Mouse (Mus musculus): ENCODE measurements at regions not wholly inside any gene's neighbourhood (a gene's known extent, or its start where the extent isn't known, plus 50 kb on each side); places are given as distances from the start of the nearest gene placed in this dataset.

DNA sequence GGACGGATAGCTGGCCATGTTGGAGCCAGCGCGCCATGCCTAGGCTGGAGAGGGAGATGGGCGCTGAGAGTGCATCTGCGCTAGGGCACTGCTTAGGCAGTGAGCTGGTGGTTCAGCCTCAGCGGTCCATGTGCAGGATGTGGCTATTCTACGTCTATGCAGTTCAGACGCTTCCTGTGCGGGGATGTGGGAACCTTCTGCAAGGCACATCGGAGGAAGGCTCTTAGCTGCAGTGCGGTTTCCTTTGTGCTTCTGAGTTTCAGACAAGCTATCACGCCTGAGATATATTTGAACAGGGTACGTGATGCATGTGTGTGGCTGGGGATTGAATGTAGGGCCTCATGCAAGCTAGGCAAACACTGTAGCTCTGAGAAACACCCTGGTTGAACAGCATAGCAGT lies 54.4 kb upstream of the Lrpprc start:
- Histone ChIP-seq H3K27ac (ENCODE audit: control insufficient read depth, insufficient read depth, low read depth, low read length) (no peak overlapping the region), H3K4me1 (ENCODE audit: control insufficient read depth, insufficient read depth, low read length) (no peaks in the 10 kb centered on the region), H3K27me3 (ENCODE audit: control insufficient read depth, insufficient read depth, low read length) (no peaks in the 10 kb centered on the region), H3K4me3 (ENCODE audit: control insufficient read depth, low read depth, low read length) (no peak overlapping the region), H3K36me3 (ENCODE audit: control insufficient read depth, insufficient read depth, low read length) (no peaks in the 10 kb centered on the region)
- TF ChIP-seq CTCF (IDR thresholded peaks at IDR 0.05; ENCODE audit: control insufficient read depth, insufficient read depth, insufficient replicate concordance, low read depth, low read length) = no peak
- TF ChIP-seq POLR2A (IDR thresholded peaks at IDR 0.05; ENCODE audit: control insufficient read depth, low read depth, low read length) = no peak

- Histone ChIP-seq H3K27ac (ENCODE audit: control insufficient read depth, insufficient read depth, low read depth, low read length) (no peak overlapping the region), H3K4me1 (ENCODE audit: control insufficient read depth, insufficient read depth, low read length) (no peaks in the 10 kb centered on the region), H3K4me3 (ENCODE audit: control insufficient read depth, low read depth, low read length) (no peak overlapping the region), H3K27me3 (ENCODE audit: control insufficient read depth, insufficient read depth, low read length) (no peaks in the 10 kb centered on the region), H3K36me3 (ENCODE audit: control insufficient read depth, insufficient read depth, low read length) (no peaks in the 10 kb centered on the region)
- TF ChIP-seq CTCF (IDR thresholded peaks at IDR 0.05; ENCODE audit: control insufficient read depth, insufficient read depth, insufficient replicate concordance, low read depth, low read length) = no peak
- no peak for TF ChIP-seq POLR2A (IDR thresholded peaks at IDR 0.05; ENCODE audit: control insufficient read depth, low read depth, low read length)
These were observed 55.6 kb upstream of the Lrpprc start for GRCm38 (mm10) chr17:84846141-84846540.

DNA sequence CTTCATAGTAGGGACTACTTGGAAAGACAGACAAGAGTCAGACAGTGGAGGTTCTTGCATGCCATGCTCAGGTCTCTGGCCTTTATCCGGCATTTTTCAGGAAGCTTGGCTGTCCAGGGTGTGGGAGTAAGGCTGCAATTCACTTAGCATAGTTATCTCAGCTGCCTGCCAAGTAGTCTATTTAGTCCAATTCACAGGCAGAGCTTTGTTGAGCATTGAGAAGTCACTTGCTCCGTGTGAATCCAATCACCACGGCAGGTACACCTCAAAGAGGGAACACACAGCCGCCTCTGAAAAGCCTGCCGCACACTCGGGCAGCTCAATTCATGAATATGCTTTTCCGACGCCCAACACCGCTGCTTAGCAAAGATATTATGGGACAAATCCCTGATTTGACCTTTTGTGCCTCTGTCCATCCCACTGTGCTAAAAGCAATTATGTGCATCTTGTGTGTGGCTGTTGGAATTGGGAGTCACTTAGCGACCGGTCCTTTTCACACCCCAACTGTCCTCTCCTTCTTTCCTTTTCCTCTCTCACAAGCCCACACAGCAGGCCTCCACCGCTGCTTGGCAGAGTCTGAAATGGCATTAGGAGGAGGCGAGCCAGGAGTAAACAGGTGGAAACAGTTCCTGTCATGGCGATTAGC lies 57.9 kb upstream of the Lrpprc start:
- H3K27ac ChIP-seq (ENCODE audit: control insufficient read depth, insufficient read depth, low read depth, low read length) = no peak overlapping the region
- no peak for TF ChIP-seq POLR2A (IDR thresholded peaks at IDR 0.05; ENCODE audit: control insufficient read depth, low read depth, low read length)
- no peak for TF ChIP-seq CTCF (IDR thresholded peaks at IDR 0.05; ENCODE audit: control insufficient read depth, insufficient read depth, insufficient replicate concordance, low read depth, low read length)
- H3K27me3 ChIP-seq (ENCODE audit: control insufficient read depth, insufficient read depth, low read length) = no peaks in the 10 kb centered on the region
- peaks cover 3% of the 10 kb centered on the region for H3K4me1 ChIP-seq (ENCODE audit: control insufficient read depth, insufficient read depth, low read length)
- H3K36me3 ChIP-seq (ENCODE audit: control insufficient read depth, insufficient read depth, low read length) = no peaks in the 10 kb centered on the region
- H3K4me3 ChIP-seq (ENCODE audit: control insufficient read depth, low read depth, low read length) = no peak overlapping the region

DNA sequence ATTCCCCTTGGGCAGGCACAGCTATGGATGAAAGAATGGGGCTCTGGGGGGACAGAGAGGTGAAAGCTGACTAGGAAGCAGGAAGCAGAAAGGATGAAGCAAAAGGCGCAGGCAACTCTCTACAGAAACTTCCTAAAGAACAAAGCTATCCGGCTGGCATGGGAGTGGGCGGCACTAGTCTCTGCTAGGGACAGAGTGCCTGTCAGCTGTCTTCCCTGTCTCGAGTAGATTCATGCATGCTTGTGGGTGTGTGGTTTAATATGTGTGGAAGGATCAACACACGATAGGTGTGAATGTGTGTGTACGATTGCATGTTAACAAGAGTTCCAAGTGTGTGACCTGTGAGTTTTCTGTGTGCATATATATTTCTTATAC lies 58.4 kb upstream of the Lrpprc start:
- no peak for TF ChIP-seq POLR2A (IDR thresholded peaks at IDR 0.05; ENCODE audit: control insufficient read depth, low read depth, low read length)
- no peak for TF ChIP-seq CTCF (IDR thresholded peaks at IDR 0.05; ENCODE audit: control insufficient read depth, insufficient read depth, insufficient replicate concordance, low read depth, low read length)
- Histone ChIP-seq H3K4me3 (ENCODE audit: control insufficient read depth, low read depth, low read length) (no peak overlapping the region), H3K27ac (ENCODE audit: control insufficient read depth, insufficient read depth, low read depth, low read length) (no peak overlapping the region), H3K4me1 (ENCODE audit: control insufficient read depth, insufficient read depth, low read length) (peaks cover 3% of the 10 kb centered on the region), H3K27me3 (ENCODE audit: control insufficient read depth, insufficient read depth, low read length) (no peaks in the 10 kb centered on the region), H3K36me3 (ENCODE audit: control insufficient read depth, insufficient read depth, low read length) (no peaks in the 10 kb centered on the region)

DNA sequence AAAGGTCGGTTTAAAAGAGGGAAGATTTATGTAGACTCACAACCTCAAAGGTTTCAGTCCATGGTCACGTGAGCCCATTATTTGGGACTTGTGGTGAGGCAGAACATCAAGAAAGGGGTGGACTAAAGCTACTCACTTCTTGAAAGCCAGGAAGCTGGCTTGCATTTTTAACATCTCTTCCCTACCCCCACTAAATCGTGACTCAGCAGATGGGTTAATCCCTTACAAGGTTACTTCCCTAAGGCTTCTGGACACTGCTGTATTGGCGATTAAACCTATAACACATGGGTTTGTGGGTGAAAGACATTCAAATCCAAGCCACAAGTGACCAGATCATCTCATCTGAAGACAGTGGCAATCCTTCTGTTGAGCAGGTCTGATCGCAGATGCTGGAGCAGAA lies 59.9 kb upstream of the Lrpprc start:
- peaks cover 3% of the 10 kb centered on the region for H3K4me1 ChIP-seq (ENCODE audit: control insufficient read depth, insufficient read depth, low read length)
- no peak for TF ChIP-seq POLR2A (IDR thresholded peaks at IDR 0.05; ENCODE audit: control insufficient read depth, low read depth, low read length)
- TF ChIP-seq CTCF (IDR thresholded peaks at IDR 0.05; ENCODE audit: control insufficient read depth, insufficient read depth, insufficient replicate concordance, low read depth, low read length) = no peak
- no peaks in the 10 kb centered on the region for H3K36me3 ChIP-seq (ENCODE audit: control insufficient read depth, insufficient read depth, low read length)
- H3K27me3 ChIP-seq (ENCODE audit: control insufficient read depth, insufficient read depth, low read length) = no peaks in the 10 kb centered on the region
- no peak overlapping the region for H3K27ac ChIP-seq (ENCODE audit: control insufficient read depth, insufficient read depth, low read depth, low read length)
- no peak overlapping the region for H3K4me3 ChIP-seq (ENCODE audit: control insufficient read depth, low read depth, low read length)

GRCm38 (mm10) chr17:84850893-84851292 lies 60.3 kb upstream of the Lrpprc start:
- Histone ChIP-seq H3K4me1 (ENCODE audit: control insufficient read depth, insufficient read depth, low read length) (peaks cover 3% of the 10 kb centered on the region), H3K36me3 (ENCODE audit: control insufficient read depth, insufficient read depth, low read length) (no peaks in the 10 kb centered on the region), H3K27ac (ENCODE audit: control insufficient read depth, insufficient read depth, low read depth, low read length) (no peak overlapping the region), H3K4me3 (ENCODE audit: control insufficient read depth, low read depth, low read length) (no peak overlapping the region), H3K27me3 (ENCODE audit: control insufficient read depth, insufficient read depth, low read length) (no peaks in the 10 kb centered on the region)
- TF ChIP-seq POLR2A (IDR thresholded peaks at IDR 0.05; ENCODE audit: control insufficient read depth, low read depth, low read length) (no peak), CTCF (IDR thresholded peaks at IDR 0.05; ENCODE audit: control insufficient read depth, insufficient read depth, insufficient replicate concordance, low read depth, low read length) (no peak)

DNA sequence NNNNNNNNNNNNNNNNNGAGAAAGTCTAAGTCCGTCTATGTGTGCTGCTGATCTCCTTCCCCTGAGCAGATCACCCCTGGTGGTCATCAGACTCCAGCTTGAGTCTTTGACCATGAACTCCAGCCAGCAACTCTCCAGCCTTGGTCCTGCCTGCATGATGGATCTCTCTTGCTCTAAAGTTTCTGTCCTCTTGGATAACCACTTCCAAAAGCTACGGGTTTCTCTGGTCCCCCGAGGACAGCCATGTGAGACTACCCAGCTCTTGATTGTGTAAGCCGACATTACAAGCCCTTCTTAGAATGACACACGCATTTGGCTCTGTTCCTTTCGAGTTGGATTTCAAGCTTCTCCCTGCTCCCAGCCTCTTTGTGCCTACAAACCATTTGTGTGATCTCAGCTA lies 66.4 kb upstream of the Lrpprc start:
- Histone ChIP-seq H3K27me3 (ENCODE audit: control insufficient read depth, insufficient read depth, low read length) (no peaks in the 10 kb centered on the region), H3K4me3 (ENCODE audit: control insufficient read depth, low read depth, low read length) (no peak overlapping the region), H3K36me3 (ENCODE audit: control insufficient read depth, insufficient read depth, low read length) (no peaks in the 10 kb centered on the region), H3K4me1 (ENCODE audit: control insufficient read depth, insufficient read depth, low read length) (peaks cover 3% of the 10 kb centered on the region), H3K27ac (ENCODE audit: control insufficient read depth, insufficient read depth, low read depth, low read length) (no peak overlapping the region)
- TF ChIP-seq POLR2A (IDR thresholded peaks at IDR 0.05; ENCODE audit: control insufficient read depth, low read depth, low read length) (no peak), CTCF (IDR thresholded peaks at IDR 0.05; ENCODE audit: control insufficient read depth, insufficient read depth, insufficient replicate concordance, low read depth, low read length) (no peak)

- H3K36me3 ChIP-seq (ENCODE audit: control insufficient read depth, insufficient read depth, low read length) = no peaks in the 10 kb centered on the region
These were observed 68.2 kb upstream of the Lrpprc start for GRCm38 (mm10) chr17:84858830-84859229.

More at GRCm38 (mm10) chr17:84858830-84859229, 68.2 kb upstream of the Lrpprc start:
- Histone ChIP-seq H3K4me1 (ENCODE audit: control insufficient read depth, insufficient read depth, low read length) (no peaks in the 10 kb centered on the region), H3K4me3 (ENCODE audit: control insufficient read depth, low read depth, low read length) (no peak overlapping the region), H3K27me3 (ENCODE audit: control insufficient read depth, insufficient read depth, low read length) (no peaks in the 10 kb centered on the region), H3K27ac (ENCODE audit: control insufficient read depth, insufficient read depth, low read depth, low read length) (no peak overlapping the region)
- TF ChIP-seq CTCF (IDR thresholded peaks at IDR 0.05; ENCODE audit: control insufficient read depth, insufficient read depth, insufficient replicate concordance, low read depth, low read length) (no peak), POLR2A (IDR thresholded peaks at IDR 0.05; ENCODE audit: control insufficient read depth, low read depth, low read length) (no peak)

Measured in testis, adult 2 months (tissue).